Mouse (Mus musculus) ES-E14 (cell line): ENCODE measurements around the gene Dcp1a.
A peak's percentile ranks its signal among the peaks of the same experiment; 100 is the strongest.

Source experiments
- HCFC1 ChIP-seq: IDR thresholded peaks from 2 replicates; pipeline ENCODE4 v1.6.1; 2012; ENCODE audit warnings: low read length, inconsistent platforms, borderline replicate concordance; ENCODE audit not compliant: insufficient read depth
- MAFK ChIP-seq: IDR thresholded peaks from 2 replicates; pipeline ENCODE4 v1.6.1; 2014; ENCODE audit warnings: mild to moderate bottlenecking, low read depth, low read length, inconsistent platforms; ENCODE audit not compliant: insufficient read depth
- ZC3H11A ChIP-seq: IDR thresholded peaks from 2 replicates; pipeline ENCODE4 v1.6.1; 2012; ENCODE audit warnings: low read depth, mild to moderate bottlenecking, inconsistent platforms, low read length, borderline replicate concordance
- ZNF384 ChIP-seq: IDR thresholded peaks from 2 replicates; pipeline ENCODE4 v1.6.1; 2012; ENCODE audit warnings: low read depth, low read length, inconsistent platforms

DNA sequence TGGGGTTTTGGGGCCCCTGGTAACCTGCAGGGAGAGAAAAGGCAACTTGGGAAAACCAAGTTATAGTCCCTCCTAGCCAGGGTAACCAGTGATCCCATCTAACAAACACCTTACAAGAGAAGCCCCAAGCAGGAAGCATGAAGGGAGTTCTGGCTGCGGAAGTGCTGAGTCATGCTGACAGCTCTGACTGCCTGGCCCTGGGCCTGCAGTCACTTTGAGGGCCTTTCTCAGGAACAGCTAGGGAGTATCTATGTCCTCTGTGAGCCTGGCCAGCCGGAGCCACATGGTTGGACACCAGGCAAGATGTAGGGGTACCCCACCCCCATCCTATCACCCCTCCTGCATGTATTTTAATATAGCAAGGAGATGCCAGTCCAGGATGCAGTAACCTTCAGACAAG, 85.1 kb downstream of the Dcp1a start:
- TF ChIP-seq ZNF384 (no peak), ZC3H11A (no peak), HCFC1 (no peak), MAFK (peak; percentile 97)
